Mouse (Mus musculus) naive thymus-derived CD4-positive, alpha-beta T cell, adult 5 months (primary cell): ENCODE results near the gene Vmn1r213. TPM values are rescaled to one million over a fixed set of nuclear protein-coding genes. Genes with fewer than 3 reads are reported as not detected.

Experiments
- polyA plus RNA-seq: library from polyadenylated mRNA; unstranded; fragments of 100-300 nt; shearing (Covaris generic); gene quantifications from one replicate; pipeline ENCODE4 v1.2.1, GENCODE M21; 2017

The Vmn1r213 gene
- not detected for polyA plus RNA-seq

GRCm38 (mm10) chr13:23007356-23007755 is at the start of gene Vmn1r213:
TSS of gene Vmn1r213 (plus strand) at chr13:23007656.

GRCm38 (mm10) chr13:23030118-23030517 is 22.7 kb downstream of the Vmn1r213 start, which contains the start of gene Vmn1r214:
TSS of gene Vmn1r214 (plus strand) at chr13:23030418.

Other genes starting within 250 kb of the Vmn1r213 start
- 0.25 TPM for gene Vmn1r208, start 230.3 kb upstream of the Vmn1r213 start, polyA plus RNA-seq
- gene Vmn1r209, start 198.0 kb upstream of the Vmn1r213 start, polyA plus RNA-seq = 0.15 TPM
- 0.15 TPM for gene Vmn1r210, start 176.3 kb upstream of the Vmn1r213 start, polyA plus RNA-seq
- not detected for gene Vmn1r211, start 150.1 kb upstream of the Vmn1r213 start, polyA plus RNA-seq
- not detected for gene Vmn1r212, start 123.5 kb upstream of the Vmn1r213 start, polyA plus RNA-seq
- not detected for gene Vmn1r214, start 22.8 kb downstream of the Vmn1r213 start, polyA plus RNA-seq
- not detected for gene Vmn1r215, start 60.4 kb downstream of the Vmn1r213 start, polyA plus RNA-seq
- not detected for gene Vmn1r217, start 110.6 kb downstream of the Vmn1r213 start, polyA plus RNA-seq
- not detected for gene Vmn1r218, start 125.5 kb downstream of the Vmn1r213 start, polyA plus RNA-seq
- not detected for gene Vmn1r219, start 151.7 kb downstream of the Vmn1r213 start, polyA plus RNA-seq
- gene Vmn1r220, start 180.3 kb downstream of the Vmn1r213 start, polyA plus RNA-seq = 0.05 TPM
- gene Vmn1r221, start 206.5 kb downstream of the Vmn1r213 start, polyA plus RNA-seq = not detected
- not detected for gene Vmn1r222, start 228.3 kb downstream of the Vmn1r213 start, polyA plus RNA-seq
- gene Vmn1r223, start 239.5 kb downstream of the Vmn1r213 start, polyA plus RNA-seq = not detected